Mouse (Mus musculus): ENCODE data around the gene Tifa.

Tifa gene

DNA sequence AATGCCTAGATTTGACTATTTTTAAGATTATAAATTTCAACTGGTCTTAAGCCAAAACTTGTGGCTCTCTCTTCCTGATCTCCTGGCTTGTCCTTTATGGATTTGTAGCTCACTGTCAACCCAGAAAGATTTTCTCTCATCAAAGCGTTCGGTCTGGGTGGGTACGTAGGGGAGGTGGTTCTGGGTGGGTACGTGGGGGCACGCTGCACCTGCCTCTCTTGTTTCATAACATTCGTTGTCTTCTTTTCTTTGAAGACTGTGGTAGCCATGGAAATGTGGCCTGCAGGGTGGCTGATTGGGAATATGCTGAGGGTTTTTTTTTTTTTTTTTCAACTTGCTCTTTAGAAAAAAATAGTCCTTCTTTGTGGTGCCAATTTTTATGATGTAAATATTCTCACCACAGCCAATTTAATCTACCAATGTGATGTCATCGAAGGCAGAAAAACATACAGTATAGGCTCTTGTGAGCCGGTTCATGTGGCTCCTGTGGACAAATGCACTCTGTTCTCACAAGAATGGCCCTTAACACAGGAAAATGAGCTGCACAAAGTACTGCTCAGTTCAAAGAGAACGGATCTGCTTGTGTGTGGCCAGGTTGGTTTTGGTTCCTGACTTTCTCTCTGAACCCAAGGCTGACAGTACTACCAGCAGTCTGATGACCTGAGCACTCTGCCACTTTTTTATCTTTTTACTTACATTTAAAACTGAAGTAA lies 78.6 kb downstream of the Tifa start:
- no peak for DNase-seq (ENCODE audit: low spot score in 2 of 2)

DNA sequence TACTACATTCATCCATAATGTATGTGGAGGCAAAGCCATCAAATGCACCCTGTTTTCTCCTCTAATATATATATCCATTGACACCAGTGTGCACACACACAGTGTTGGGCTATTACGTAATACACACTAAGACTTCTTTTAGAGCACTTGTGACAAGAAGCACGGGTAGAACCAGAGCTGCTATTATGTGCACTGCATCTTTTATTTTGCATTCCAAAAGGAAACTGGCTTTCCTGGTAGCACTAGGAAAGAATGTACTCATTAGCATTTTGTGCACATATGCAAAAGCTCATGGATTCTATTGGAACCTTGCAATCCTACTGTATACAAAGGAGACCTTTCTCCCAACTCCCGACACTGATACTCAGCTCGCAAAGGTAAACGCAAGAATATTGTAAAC lies 79.3 kb downstream of the Tifa start:
- DNase-seq (ENCODE audit: low spot score in 2 of 2) = no peak

DNA sequence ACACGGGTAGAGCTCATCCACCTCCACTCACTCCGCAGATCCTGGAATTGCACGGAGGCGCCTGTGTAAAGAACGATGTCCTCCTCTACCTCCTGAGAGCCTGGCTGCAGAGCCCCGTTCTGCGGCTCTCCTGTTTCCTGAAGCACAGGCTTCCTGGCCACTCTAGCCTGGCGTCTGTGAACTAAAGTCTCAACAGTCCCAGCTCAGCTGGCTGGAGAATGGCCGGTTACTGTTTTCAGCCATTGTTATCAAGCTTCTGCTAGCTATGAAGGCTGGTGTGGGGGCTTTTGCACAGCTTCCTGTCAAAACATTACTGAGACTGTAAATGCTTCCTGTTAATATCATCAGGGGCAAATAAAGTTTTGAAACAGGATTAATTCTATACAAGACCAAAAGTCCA lies 82.0 kb downstream of the Tifa start:
- DNase-seq (ENCODE audit: low spot score in 2 of 2) = no peak

DNA sequence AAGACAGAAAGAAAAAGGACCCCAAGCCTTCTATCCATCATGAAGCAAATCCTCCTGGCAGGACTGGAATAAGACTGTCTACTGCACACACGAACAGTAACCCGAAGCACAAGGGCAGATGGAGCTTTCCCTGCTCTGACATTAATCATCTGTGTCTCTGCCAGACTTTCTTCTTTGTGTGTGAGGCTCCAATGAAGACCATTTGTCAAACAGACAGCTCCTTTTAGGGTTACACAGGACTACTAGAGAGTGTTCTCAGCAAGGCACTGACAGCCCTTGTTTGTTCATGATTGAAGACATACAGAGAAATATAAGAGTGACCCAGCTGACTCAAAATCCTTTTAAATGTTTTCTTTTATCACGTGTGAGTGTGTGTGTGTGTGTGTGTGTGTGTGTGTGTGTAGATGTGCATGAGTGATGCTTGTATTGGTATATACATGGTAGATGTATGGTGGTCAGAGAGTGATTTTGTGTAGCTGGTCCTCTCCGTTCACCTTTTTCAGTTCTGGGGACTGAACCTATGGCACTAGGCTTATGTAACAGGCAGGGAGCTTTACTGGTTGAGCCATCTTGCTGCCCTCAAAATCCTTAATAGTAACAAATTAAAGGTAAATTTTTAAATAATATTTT lies 84.8 kb downstream of the Tifa start:
- no peak for DNase-seq (ENCODE audit: low spot score in 2 of 2)

DNA sequence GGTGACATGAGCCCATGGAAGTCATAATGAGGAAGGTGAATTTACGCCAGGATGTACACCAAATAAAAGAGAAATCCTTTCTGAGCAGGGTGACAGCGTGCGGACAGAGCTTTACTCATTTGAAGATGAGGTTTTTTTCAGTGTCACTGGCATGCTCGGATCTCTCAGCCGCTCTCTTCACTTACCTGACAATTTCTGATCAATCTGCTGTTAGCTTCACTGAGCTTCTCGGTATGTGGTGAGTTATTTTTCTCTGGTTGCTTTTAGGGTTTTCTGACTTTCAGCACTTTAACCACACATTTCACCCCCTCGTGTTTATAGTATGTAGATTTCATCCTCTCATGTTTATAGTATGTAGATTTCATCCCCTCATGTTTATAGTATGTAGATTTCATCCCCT lies 85.5 kb downstream of the Tifa start:
- no peak for DNase-seq (ENCODE audit: low spot score in 2 of 2)

DNA sequence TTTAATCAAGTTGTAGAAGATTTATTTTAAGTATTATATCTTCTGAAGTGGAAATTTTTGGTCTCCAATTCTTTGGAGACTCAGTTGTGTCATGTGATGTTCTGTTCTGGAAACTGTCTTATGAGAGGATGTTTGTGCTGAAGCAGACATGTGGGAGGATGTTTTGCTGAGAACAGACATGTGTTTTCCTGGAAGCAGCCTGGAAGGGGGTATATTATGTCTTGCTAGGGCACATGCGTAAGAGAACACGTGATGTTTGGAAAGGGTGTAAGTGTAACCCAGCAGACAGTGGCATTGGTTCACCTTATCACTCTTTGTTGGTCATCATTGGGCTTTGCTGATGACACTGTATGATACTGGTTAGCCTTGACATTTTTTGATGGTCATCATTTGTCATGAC lies 85.9 kb downstream of the Tifa start:
- DNase-seq (ENCODE audit: low spot score in 2 of 2) = no peak

DNA sequence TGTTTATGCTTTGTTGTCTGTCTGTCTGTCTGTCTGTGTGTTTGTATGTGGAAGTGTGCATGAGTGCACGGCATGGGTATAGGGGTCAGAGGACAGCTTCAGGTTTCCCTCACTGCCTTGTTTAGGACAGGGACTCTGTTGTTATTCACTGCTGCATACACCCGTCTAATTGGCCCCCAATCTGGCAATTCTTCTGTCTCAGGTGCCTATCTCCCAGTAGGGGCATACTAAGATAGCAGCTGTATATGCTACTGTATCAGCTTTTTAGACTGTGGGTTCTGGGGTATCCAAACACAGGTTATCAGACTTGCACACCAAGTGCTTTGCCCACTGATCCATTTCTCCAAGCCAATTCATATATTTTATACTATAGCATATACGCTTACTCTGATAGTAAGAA lies 90.4 kb downstream of the Tifa start:
- DNase-seq (ENCODE audit: low spot score in 2 of 2) = no peak

DNA sequence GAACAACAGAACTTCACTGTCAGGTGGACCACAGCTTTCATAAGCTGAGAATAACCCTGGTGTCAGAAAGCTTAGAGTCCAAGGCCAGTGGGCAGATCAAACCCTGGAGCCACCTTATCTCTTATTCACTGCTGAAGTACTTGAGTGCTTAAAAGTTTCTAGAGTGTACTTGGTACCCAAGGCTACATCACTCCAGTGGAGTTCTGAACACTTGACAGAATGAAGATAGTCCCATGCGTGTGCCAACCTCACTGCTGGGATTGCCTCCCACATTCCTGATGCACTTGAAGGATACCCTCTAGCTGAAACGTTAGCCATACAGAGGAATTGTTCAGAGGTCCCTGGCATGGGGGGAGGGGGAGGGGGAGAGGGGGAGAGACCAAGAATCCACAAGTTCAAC lies 92.1 kb downstream of the Tifa start:
- DNase-seq (ENCODE audit: low spot score in 2 of 2) = no peak

Measured in urinary bladder, postnatal 4 days (tissue).